ENCODE assay signal across 11 mouse cellular contexts in the genomic region with DNA sequence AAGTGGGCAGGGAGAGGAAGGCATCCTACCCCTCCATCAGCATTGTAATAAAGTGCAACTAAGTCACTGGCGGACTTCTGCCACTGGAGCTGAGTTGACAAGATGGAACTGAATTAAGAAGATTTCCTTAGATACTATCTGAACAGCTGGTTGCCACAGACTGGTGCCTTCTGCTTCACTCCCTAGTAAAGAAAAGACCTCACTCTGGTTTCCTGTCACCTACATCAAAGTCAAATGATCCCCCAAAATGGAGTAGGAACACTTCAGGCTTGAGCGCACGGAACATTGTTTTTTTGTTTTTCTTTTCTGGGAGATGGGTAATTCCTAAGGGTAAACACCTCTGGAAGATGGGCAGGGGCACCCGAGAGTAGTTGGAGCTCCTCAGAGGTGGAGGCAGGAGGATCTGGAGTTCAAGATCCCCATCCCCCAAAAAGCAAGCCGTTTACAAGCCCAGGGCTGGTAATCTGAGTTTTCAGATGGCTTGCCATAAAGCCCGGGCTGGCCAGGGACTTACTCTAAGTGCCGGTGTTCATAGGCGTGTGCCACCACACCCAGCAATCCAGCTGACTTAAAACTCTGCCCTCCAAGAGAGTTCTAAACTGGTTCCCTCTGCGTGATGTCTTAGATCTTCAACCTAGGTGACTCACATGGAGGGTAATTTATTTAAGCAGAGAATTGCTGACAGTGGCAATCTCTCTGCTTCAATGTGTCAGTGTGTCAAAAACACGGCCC. TPM values are rescaled to one million over a fixed set of nuclear protein-coding genes. Genes with fewer than 3 reads are reported as not detected.
A peak's percentile ranks its signal among the peaks of the same experiment; 100 is the strongest.
DNase-seq lines count a peak whose midpoint lies in the region; ATAC-seq and TF ChIP-seq lines count a peak whose summit lies in the region.
"Had no signal": no experiment of that assay in that cellular context is flagged by ENCODE, and none has a peak within 500 bp of the region (broad histone marks: within the 10 kb centered on the region; RNA-seq: fewer than 3 reads in every experiment).

No protein-coding gene starts in this region.

- intact Hi-C loops in left cerebral cortex, postnatal 14 days (cut with DNase I) = no loop called here

- no peak for TF ChIP-seq CTCF in lung, postnatal 0 days (IDR thresholded peaks at IDR 0.05)
- TF ChIP-seq CTCF in bone marrow, adult 2 months (IDR thresholded peaks at IDR 0.05; ENCODE audit: control insufficient read depth, insufficient read depth, low read length) = no peak

- H3K27ac ChIP-seq in heart, embryonic 14.5 days (replicated peaks in 1 of 2; ENCODE audit: control insufficient read depth in 1 of 2, insufficient read depth in 1 of 2, low read depth in 2 of 2, low read length in 2 of 2) = peak overlapping the region; percentile 66 to 69
- peak overlapping the region; percentile 47; the same call in 1 of the 2 replicates for H3K27ac ChIP-seq in lung, postnatal 0 days (ENCODE audit: low read length)
- peak overlapping the region; percentile 93 for H3K27ac ChIP-seq in bone marrow, adult 2 months (ENCODE audit: control insufficient read depth, insufficient read depth, low read depth, low read length, poor library complexity)
- peak overlapping the region; percentile 22; the same call in 1 of the 2 replicates for H3K27ac ChIP-seq in limb, embryonic 10.5 days

- H3K9ac ChIP-seq in heart, embryonic 14.5 days (ENCODE audit: low read length) = peak overlapping the region; percentile 46
- H3K9ac ChIP-seq in lung, postnatal 0 days (replicated peaks; ENCODE audit: low read depth) = no peak overlapping the region
- H3K9ac ChIP-seq: hindbrain, embryonic 13.5 days had no signal

- H3K4me2 ChIP-seq in heart, embryonic 14.5 days (ENCODE audit: low read length) = peak overlapping the region; percentile 13; the same call in 1 of the 2 replicates
- H3K4me2 ChIP-seq in lung, postnatal 0 days (replicated peaks; ENCODE audit: low read depth, low read length) = no peak overlapping the region
- H3K4me2 ChIP-seq: hindbrain, embryonic 13.5 days had no signal

- H3K4me3 ChIP-seq in heart, embryonic 14.5 days (ENCODE audit: control insufficient read depth in 1 of 2, insufficient read depth in 1 of 2, low read depth in 1 of 2, low read length in 2 of 2) = no peak overlapping the region
- no peak overlapping the region for H3K4me3 ChIP-seq in lung, postnatal 0 days (ENCODE audit: low read depth, low read length)
- no peak overlapping the region for H3K4me3 ChIP-seq in bone marrow, adult 2 months (replicated peaks; ENCODE audit: control insufficient read depth, low read depth, low read length)
- H3K4me3 ChIP-seq in limb, embryonic 10.5 days = no peak overlapping the region
- H3K4me3 ChIP-seq: erythroblast, embryonic 14.5 days; hindbrain, embryonic 13.5 days had no signal

- H3K36me3 ChIP-seq in heart, embryonic 14.5 days (ENCODE audit: control insufficient read depth, insufficient read depth, low read length) = peaks cover 7% of the 10 kb centered on the region; the same call in 1 of the 2 replicates
- H3K36me3 ChIP-seq in lung, postnatal 0 days (ENCODE audit: insufficient read depth, low read length) = no peaks in the 10 kb centered on the region
- peaks cover 50% of the 10 kb centered on the region for H3K36me3 ChIP-seq in limb, embryonic 10.5 days

- WGBS in heart, embryonic 14.5 days = 56% methylated on average over 10 of the region's 10 CpGs
- whole genome bisulfite sequencing in lung, postnatal 0 days = 53% methylated on average over 10 of the region's 10 CpGs
- WGBS in bone marrow, adult 2 months = 64% methylated on average over 10 of the region's 10 CpGs
- WGBS in limb, embryonic 10.5 days = 64% methylated on average over 10 of the region's 10 CpGs

- TF ChIP-seq POLR2A in bone marrow, adult 2 months (IDR thresholded peaks at IDR 0.05; ENCODE audit: borderline replicate concordance, control insufficient read depth, low read depth, low read length) = no peak

- DNase-seq in heart, postnatal 4 days = no peak
- no peak for DNase-seq in lung, postnatal 0 days (ENCODE audit: low spot score)
- DNase-seq in lung, postnatal 36 days = no peak
- DNase-seq in limb, embryonic 10.5 days (ENCODE audit: low spot score) = no peak
- no peak for DNase-seq in left cerebral cortex, postnatal 14 days (ENCODE audit: low spot score in 2 of 2)
- DNase-seq: adrenal gland, postnatal 25 days; cerebellum, postnatal 36 days had no signal

- no peaks in the 10 kb centered on the region for H3K27me3 ChIP-seq in heart, embryonic 14.5 days (ENCODE audit: control insufficient read depth, insufficient read depth, low read length)
- H3K27me3 ChIP-seq in lung, postnatal 0 days (replicated peaks; ENCODE audit: insufficient read depth, low read length) = peaks cover 39% of the 10 kb centered on the region
- H3K27me3 ChIP-seq in limb, embryonic 10.5 days (ENCODE audit: low read depth, poor library complexity, severe bottlenecking) = no peaks in the 10 kb centered on the region
- H3K27me3 ChIP-seq: hindbrain, embryonic 13.5 days had no signal

- no peak for TF ChIP-seq EP300 in lung, postnatal 0 days (IDR thresholded peaks at IDR 0.05)

- H3K9me3 ChIP-seq in heart, embryonic 14.5 days (ENCODE audit: control insufficient read depth, low read length) = no peaks in the 10 kb centered on the region
- H3K9me3 ChIP-seq in lung, postnatal 0 days (ENCODE audit: low read length) = no peaks in the 10 kb centered on the region
- H3K9me3 ChIP-seq in limb, embryonic 10.5 days (replicated peaks) = no peaks in the 10 kb centered on the region
- H3K9me3 ChIP-seq: hindbrain, embryonic 13.5 days had no signal

- H3K4me1 ChIP-seq in heart, embryonic 14.5 days (ENCODE audit: control insufficient read depth in 2 of 2, insufficient read depth in 2 of 2, low read length in 2 of 2) = peaks cover 44 to 70% of the 10 kb centered on the region in 2 experiments
- peaks cover 21% of the 10 kb centered on the region for H3K4me1 ChIP-seq in lung, postnatal 0 days (ENCODE audit: insufficient read depth, low read depth, low read length)
- H3K4me1 ChIP-seq in bone marrow, adult 2 months (ENCODE audit: control insufficient read depth, insufficient read depth, low read length) = peaks cover 34% of the 10 kb centered on the region
- H3K4me1 ChIP-seq in limb, embryonic 10.5 days = peaks cover 62% of the 10 kb centered on the region

- no peak for ATAC-seq in heart, embryonic 14.5 days (ENCODE audit: insufficient number of reproducible peaks, insufficient read depth, low FRiP score, low read depth)
- no peak for ATAC-seq in lung, postnatal 0 days

RNA-seq across cellular contexts. Expression of a gene that starts 21.5 kb away (rescaled TPM):
- polyA plus RNA-seq in heart, embryonic 14.5 days (2014; fragmentation: Nextera tagmentation; extraction: Ambion mirVana) = 13.0 and 13.5 TPM in 2 replicates
- 10 to 100 TPM; 78.7 to 80.1 TPM for total RNA-seq in heart, postnatal 4 days (2021)
- 37.9 and 38.4 TPM in 2 replicates for polyA plus RNA-seq in lung, postnatal 0 days (2015; fragmentation: Nextera tagmentation; extraction: Ambion mirVana)
- 14.6 and 24.0 TPM in 2 replicates for polyA plus RNA-seq in bone marrow, adult 2 months (2011; ENCODE audit: insufficient read depth, insufficient read length, low replicate concordance, missing spikeins)
- polyA plus RNA-seq in limb, embryonic 10.5 days (2016; fragmentation: Nextera tagmentation; extraction: Ambion mirVana) = 43.0 and 47.9 TPM in 2 replicates
- 10 to 100 TPM; 73.5 to 73.9 TPM for total RNA-seq in left cerebral cortex, postnatal 14 days (2021)

Comparison
In these comparisons a context has a peak if more than half of its experiments do, and no peak if none do; other contexts are left out.
1. H3K27ac ChIP-seq: peak in every context shown above with its lines; median percentile 93 in bone marrow, adult 2 months; 68 in heart, embryonic 14.5 days; 47 in lung, postnatal 0 days; 22 in limb, embryonic 10.5 days.